Mouse (Mus musculus): ENCODE measurements at regions not wholly inside any gene's neighbourhood (a gene's known extent, or its start where the extent isn't known, plus 50 kb on each side); places are given as distances from the start of the nearest gene placed in this dataset.

DNA sequence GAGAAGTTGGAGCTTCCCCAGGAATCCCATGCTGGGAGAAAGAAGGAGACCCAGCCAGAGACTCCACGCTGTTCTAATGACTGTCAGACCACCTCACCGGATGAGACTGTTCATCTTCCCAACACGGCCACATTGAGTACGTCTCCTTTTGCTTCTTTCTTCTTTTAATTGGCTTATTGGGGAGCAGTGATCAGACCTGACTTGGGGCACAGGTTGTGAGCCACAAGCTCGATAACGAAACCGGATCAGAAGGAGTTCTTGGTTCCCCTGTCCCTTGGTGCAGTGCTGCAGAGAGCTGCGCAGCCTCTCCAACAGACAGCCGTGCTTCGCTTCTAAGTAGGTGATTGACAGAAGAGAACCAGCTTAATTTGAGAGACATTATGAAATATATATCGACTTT is 188.4 kb downstream of the Rpap3 start:
- TF ChIP-seq FLI1 (IDR thresholded peaks at IDR 0.05; ENCODE audit: low read length) = no peak
- TF ChIP-seq GATA1 (IDR thresholded peaks at IDR 0.05; ENCODE audit: borderline replicate concordance, low read length) = no peak

Data from megakaryocyte, embryonic 14.5 days (primary cell).